Mouse (Mus musculus) splenic B cell, adult 2 months (primary cell): ENCODE data around the gene Fads3.
A peak's percentile ranks its signal among the peaks of the same experiment; 100 is the strongest.

Experiments used
- DNase-seq: peaks from one replicate; pipeline ENCODE4 v3.0.0-alpha.2; 2011; ENCODE audit warnings: low read depth, low spot score
- H3K27me3 ChIP-seq: 2 replicates; pipeline ENCODE4 v1.6.1; 2012; ENCODE audit warnings: mild to moderate bottlenecking, low read length, moderate library complexity, mixed read lengths; ENCODE audit not compliant: control insufficient read depth, poor library complexity, insufficient read depth, severe bottlenecking
- H3K36me3 ChIP-seq: 2 replicates; pipeline ENCODE4 v1.6.1; 2012; ENCODE audit warnings: mild to moderate bottlenecking, low read length, moderate library complexity, mixed read lengths; ENCODE audit not compliant: control insufficient read depth, poor library complexity, insufficient read depth, severe bottlenecking

The Fads3 gene

DNA sequence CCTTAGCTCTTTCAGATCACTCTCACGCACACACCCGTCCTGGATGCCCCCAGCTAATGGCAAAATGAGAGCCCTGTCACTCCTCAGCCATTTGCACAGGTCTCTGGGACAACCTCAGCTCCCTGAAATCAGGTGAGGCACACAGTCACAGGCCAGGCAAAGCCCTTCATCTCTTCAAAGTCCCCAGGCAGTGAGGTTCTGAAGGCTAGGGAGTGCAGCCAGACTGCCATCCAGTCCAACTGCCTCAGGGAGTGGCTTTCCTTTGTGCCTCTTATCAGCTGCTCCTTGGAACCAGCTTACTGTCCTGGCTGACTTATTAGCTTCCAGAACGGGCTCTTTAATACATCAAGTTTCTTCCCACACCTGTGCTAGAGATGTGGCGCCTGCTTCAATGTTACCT lies 53.3 kb downstream of the Fads3 start:
- H3K27me3 ChIP-seq, result no peaks in the 10 kb centered on the region
- DNase-seq, result no peak
- H3K36me3 ChIP-seq, result no peaks in the 10 kb centered on the region

GRCm38 (mm10) chr19:10096371-10096876 lies 55.1 kb downstream of the Fads3 start:
- Histone ChIP-seq H3K36me3 (no peaks in the 10 kb centered on the region), H3K27me3 (no peaks in the 10 kb centered on the region)
- DNase-seq, result no peak

DNA sequence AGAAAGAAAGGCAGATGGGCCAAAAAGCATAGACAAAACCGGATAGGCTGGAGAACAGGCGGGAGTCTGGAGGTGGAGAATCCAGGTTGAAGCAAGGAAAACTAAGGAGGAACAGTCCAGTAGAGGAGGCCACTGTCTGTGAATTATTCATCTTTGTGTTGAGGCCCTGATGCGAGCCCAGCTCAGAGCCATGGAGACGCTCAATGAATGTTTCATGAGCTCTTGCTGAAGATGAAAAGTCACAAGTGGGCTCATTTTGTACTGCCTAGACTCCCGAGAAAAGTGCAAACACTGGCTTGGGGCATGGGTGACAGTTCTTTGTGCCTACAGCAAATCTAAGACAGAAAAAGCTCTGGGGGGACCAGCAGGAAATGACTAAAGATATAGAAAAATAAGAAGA lies 56.5 kb downstream of the Fads3 start:
- H3K27me3 ChIP-seq, result no peaks in the 10 kb centered on the region

GRCm38 (mm10) chr19:10100631-10101071 lies 59.3 kb downstream of the Fads3 start:
- H3K36me3 ChIP-seq, result no peaks in the 10 kb centered on the region
- peak; percentile 47 for DNase-seq
- no peaks in the 10 kb centered on the region for H3K27me3 ChIP-seq

More for the DNA sequence above, 56.5 kb downstream of the Fads3 start:
- DNase-seq, result no peak
- H3K36me3 ChIP-seq, result no peaks in the 10 kb centered on the region

- peak; percentile 37 for DNase-seq
- no peaks in the 10 kb centered on the region for H3K27me3 ChIP-seq
- H3K36me3 ChIP-seq, result no peaks in the 10 kb centered on the region
Measured at GRCm38 (mm10) chr19:10101341-10102053, 60.1 kb downstream of the Fads3 start, which contains the start of gene Fads2. Gene Fads2 (minus strand): TSS chr19:10101746.

DNA sequence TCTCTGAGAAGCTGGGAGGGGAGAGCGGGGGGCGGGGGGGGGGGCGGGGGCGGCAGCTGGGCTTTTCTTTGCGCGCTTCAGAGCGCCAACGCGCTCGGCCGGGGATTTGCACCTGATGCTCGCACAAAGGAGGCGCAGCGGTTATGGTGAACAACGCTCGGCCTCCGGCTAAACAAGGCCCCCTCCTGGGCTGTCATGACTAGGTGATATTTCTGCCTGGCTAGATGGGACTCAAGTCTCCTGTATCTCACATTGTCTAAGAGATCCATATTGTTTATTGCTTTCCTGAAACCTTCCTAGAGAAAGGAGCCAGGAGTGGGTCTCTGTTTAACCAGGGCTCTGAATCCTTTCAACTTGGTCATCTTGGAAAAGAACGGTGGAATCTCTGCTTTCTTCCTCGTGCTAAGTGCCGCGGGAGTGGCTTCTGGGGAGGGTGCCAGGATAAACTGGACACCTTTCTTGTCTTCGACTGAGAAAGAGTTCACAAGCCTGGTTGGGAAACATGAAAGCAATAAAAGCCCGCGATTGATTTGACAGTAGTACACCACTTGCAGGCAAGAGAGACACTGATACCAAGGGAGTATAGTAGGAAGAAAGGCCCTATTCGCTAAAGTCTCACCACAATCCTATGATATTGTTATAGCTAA lies 60.8 kb downstream of the Fads3 start:
- no peaks in the 10 kb centered on the region for H3K36me3 ChIP-seq
- H3K27me3 ChIP-seq, result no peaks in the 10 kb centered on the region
- DNase-seq, result peak; percentile 44

- Histone ChIP-seq H3K36me3 (no peaks in the 10 kb centered on the region), H3K27me3 (no peaks in the 10 kb centered on the region)
- no peak for DNase-seq
Measured at GRCm38 (mm10) chr19:10104234-10104633, 62.9 kb downstream of the Fads3 start.

- H3K27me3 ChIP-seq, result no peaks in the 10 kb centered on the region
- no peaks in the 10 kb centered on the region for H3K36me3 ChIP-seq
- no peak for DNase-seq
Measured at GRCm38 (mm10) chr19:10105034-10105493, 63.7 kb downstream of the Fads3 start.

- no peaks in the 10 kb centered on the region for H3K27me3 ChIP-seq
- no peaks in the 10 kb centered on the region for H3K36me3 ChIP-seq
- DNase-seq, result no peak
Measured at GRCm38 (mm10) chr19:10106634-10107033, 65.3 kb downstream of the Fads3 start.

DNA sequence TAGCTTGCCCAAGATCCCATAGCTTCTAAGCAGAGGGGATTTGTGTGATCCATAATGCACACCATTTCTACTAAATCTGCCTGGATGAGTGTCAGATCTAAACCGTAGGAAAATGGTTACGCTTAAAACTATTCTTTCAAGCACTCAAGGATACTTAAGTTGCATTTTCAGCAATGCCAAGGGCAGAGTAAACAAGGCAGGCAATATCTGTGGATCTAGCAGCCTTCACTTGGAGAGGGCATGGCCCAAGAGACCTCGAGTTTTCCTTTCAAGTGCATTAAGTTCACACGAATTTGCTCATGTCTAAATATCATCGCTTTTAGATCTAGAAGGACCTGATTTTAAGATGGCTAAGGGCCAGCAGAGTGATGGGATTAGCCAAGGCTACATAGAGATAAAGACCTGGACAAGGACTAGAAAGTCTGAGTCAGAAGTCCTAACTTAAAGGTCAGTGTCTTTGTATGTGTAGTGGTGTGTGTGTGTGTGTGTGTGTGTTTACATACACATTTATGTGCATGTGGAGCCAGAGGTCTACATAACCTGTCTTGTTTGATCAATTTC lies 65.8 kb downstream of the Fads3 start:
- Histone ChIP-seq H3K36me3 (no peaks in the 10 kb centered on the region), H3K27me3 (no peaks in the 10 kb centered on the region)
- DNase-seq, result no peak

DNA sequence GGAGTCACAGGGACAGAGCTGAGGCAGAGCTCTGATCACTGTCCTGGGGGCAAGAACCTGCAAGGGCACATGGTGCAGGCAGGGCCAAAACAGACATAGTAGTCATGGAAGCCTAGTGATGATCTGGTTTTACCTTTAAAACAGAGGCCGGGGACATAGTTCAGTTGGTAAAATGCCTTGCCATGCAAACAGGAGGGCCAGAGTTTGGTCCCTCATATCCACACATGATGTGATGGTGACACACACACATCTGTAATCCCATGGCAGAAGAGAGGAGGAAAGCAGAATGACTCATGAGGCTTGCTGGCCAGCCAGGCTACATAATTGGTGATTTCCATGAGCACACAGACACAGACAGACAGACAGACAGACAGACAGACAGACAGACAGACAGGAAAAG lies 66.8 kb downstream of the Fads3 start:
- H3K27me3 ChIP-seq, result no peaks in the 10 kb centered on the region
- DNase-seq, result no peak
- no peaks in the 10 kb centered on the region for H3K36me3 ChIP-seq

DNA sequence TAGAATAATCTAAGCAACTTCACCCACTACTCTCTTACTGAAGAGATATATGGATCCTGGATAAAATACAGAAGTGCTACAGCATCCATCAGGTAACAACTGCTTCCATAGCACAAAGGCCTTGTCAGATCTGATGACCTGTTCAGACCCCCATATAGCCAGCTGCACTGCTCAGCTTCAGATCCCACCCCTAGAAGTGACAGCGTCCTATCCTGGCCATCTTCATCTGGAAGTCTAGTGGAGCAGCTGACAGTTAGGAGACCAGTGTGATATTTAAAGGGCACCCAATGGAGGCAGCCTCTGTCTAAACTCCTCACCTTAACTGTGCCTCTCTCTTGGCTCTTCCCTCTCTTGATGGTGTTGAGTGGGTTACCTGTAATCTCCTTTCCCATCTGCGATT lies 67.3 kb downstream of the Fads3 start:
- H3K36me3 ChIP-seq, result no peaks in the 10 kb centered on the region
- no peak for DNase-seq
- no peaks in the 10 kb centered on the region for H3K27me3 ChIP-seq
